Mouse (Mus musculus): ENCODE measurements around the gene Msl1. TPM values are rescaled to one million over a fixed set of nuclear protein-coding genes. Genes with fewer than 3 reads are reported as not detected.

Gene Msl1
- polyA plus RNA-seq, 1 experiment: 38.5 TPM

DNA sequence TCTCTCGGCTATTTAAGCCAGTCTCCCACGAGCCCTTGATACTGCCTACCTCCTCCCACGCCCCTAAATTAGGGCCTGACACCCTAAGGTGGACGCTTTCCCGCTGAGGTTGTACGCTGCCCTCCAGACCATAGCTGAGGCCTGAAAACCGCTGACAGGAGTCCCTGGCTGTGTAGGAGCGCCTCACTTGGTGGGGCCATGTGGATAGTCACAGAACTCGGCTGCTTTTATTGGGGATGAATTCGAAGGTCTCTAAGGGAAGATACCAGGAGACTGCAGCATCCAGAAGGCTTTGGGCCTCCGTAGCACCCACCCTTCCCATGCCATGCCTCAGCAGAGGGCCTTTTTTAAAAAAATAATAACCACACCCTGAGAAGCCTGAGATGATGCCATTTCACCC is 42.6 kb downstream of the Msl1 start:
- H3K27me3 ChIP-seq (ENCODE audit: control insufficient read depth, insufficient read depth, low read length): 0 out of 2 replicates have a peak, but pooled peaks cover 4% of the 10 kb centered on the region
- peak overlapping the region; percentile 99 for H3K4me3 ChIP-seq (ENCODE audit: low read depth, low read length)
- peaks cover 13% of the 10 kb centered on the region for H3K36me3 ChIP-seq (ENCODE audit: control insufficient read depth, insufficient read depth, low read length)
- TF ChIP-seq CTCF (IDR thresholded peaks at IDR 0.05; ENCODE audit: extremely low read depth, insufficient read length, insufficient replicate concordance, low read depth, low read length) (no peak), POLR2A (IDR thresholded peaks at IDR 0.05; ENCODE audit: low read depth, low read length) (no peak)
- H3K27ac ChIP-seq (ENCODE audit: insufficient read depth, low read depth, low read length): no peak overlapping the region
- WGBS: 75% methylated on average over 11 of the region's 11 CpGs
- H3K4me1 ChIP-seq (ENCODE audit: control insufficient read depth, insufficient read depth, insufficient read length, low read length): peaks cover 20% of the 10 kb centered on the region

DNA sequence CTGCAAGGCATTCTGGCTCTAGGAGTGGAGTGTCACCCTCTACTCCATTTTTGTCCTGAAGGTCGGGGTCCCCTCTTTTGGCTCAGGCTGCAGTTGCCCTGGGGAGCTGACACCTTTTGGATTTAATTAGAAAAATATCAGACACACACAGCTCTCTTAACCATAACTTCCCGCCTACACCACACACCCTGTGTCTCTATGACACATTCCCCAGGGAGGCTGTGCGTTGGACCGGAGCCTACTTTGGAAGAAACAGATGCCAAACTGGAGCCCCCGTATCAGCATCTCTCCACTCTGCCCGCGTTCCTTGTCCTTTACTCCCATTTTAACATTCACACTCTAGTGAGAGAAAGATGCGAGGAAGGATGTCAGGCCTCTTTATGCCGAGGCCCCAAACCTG is 43.2 kb downstream of the Msl1 start:
- Histone ChIP-seq H3K36me3 (ENCODE audit: control insufficient read depth, insufficient read depth, low read length) (peaks cover 7% of the 10 kb centered on the region; the same call in 1 of the 2 replicates), H3K27ac (ENCODE audit: insufficient read depth, low read depth, low read length) (no peak overlapping the region), H3K4me3 (ENCODE audit: low read depth, low read length) (no peak overlapping the region), H3K4me1 (ENCODE audit: control insufficient read depth, insufficient read depth, insufficient read length, low read length) (peaks cover 20% of the 10 kb centered on the region), H3K27me3 (ENCODE audit: control insufficient read depth, insufficient read depth, low read length) (0 out of 2 replicates have a peak, but pooled peaks cover 4% of the 10 kb centered on the region)
- 71% methylated on average over 9 of the region's 9 CpGs for WGBS
- TF ChIP-seq POLR2A (IDR thresholded peaks at IDR 0.05; ENCODE audit: low read depth, low read length) (no peak), CTCF (IDR thresholded peaks at IDR 0.05; ENCODE audit: extremely low read depth, insufficient read length, insufficient replicate concordance, low read depth, low read length) (no peak)

DNA sequence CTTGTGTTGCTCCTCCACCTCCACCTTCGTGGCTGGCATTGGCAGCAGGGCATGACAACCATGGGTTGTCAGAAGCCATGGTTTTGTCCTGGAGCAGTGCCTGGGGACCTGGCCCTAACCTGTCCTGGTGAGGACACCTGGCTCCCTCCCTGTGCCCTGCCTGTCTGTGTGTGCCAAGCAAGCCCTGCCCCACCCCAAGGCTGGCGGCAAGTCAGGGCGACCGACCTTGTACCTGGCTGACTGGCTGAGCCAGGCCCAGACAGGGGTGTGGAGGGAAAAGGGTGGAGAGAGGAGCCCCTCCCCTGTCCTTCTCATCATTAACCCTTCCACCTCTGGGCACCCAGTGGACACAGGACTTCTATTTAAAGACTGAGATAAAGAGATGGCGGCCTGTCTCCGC is 44.1 kb downstream of the Msl1 start:
- 0 out of 2 replicates have a peak, but pooled peaks cover 2% of the 10 kb centered on the region for H3K36me3 ChIP-seq (ENCODE audit: control insufficient read depth, insufficient read depth, low read length)
- peak overlapping the region; percentile 22 for H3K4me3 ChIP-seq (ENCODE audit: low read depth, low read length)
- H3K27me3 ChIP-seq (ENCODE audit: control insufficient read depth, insufficient read depth, low read length): 0 out of 2 replicates have a peak, but pooled peaks cover 4% of the 10 kb centered on the region
- peaks cover 20% of the 10 kb centered on the region for H3K4me1 ChIP-seq (ENCODE audit: control insufficient read depth, insufficient read depth, insufficient read length, low read length)
- H3K27ac ChIP-seq (ENCODE audit: insufficient read depth, low read depth, low read length): peak overlapping the region; percentile 43; the same call in 1 of the 2 replicates
- TF ChIP-seq CTCF (IDR thresholded peaks at IDR 0.05; ENCODE audit: extremely low read depth, insufficient read length, insufficient replicate concordance, low read depth, low read length) (no peak), POLR2A (IDR thresholded peaks at IDR 0.05; ENCODE audit: low read depth, low read length) (no peak; the same call in 1 of the 2 replicates)
- WGBS: 19% methylated on average over 6 of the region's 6 CpGs

DNA sequence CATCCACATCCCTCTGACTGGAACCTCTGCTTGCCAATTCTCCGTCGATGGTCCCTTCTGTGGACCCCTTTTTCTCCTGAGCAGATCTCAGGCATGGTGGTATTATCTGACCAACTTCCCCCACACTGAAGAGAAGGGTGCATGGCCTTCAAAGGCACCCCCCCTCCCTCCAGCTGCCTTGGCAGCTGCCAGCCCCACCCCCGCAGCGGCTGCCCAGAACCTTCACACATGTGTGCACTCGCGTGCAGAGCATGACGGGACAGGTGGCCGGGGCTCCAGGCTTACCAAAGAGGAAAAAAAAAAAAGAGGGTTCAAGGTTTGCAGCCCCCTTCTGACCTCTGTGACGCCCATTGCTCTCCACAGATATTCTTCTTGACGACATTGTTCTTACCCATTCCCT is 44.6 kb downstream of the Msl1 start:
- peaks cover 1% of the 10 kb centered on the region; the same call in 1 of the 2 replicates for H3K36me3 ChIP-seq (ENCODE audit: control insufficient read depth, insufficient read depth, low read length)
- H3K4me1 ChIP-seq (ENCODE audit: control insufficient read depth, insufficient read depth, insufficient read length, low read length): peaks cover 20% of the 10 kb centered on the region
- TF ChIP-seq POLR2A (IDR thresholded peaks at IDR 0.05; ENCODE audit: low read depth, low read length) (no peak), CTCF (IDR thresholded peaks at IDR 0.05; ENCODE audit: extremely low read depth, insufficient read length, insufficient replicate concordance, low read depth, low read length) (no peak)
- peak overlapping the region; percentile 22 for H3K4me3 ChIP-seq (ENCODE audit: low read depth, low read length)
- 21% methylated on average over 10 of the region's 10 CpGs for WGBS
- H3K27ac ChIP-seq (ENCODE audit: insufficient read depth, low read depth, low read length): no peak overlapping the region
- H3K27me3 ChIP-seq (ENCODE audit: control insufficient read depth, insufficient read depth, low read length): 0 out of 2 replicates have a peak, but pooled peaks cover 4% of the 10 kb centered on the region

DNA sequence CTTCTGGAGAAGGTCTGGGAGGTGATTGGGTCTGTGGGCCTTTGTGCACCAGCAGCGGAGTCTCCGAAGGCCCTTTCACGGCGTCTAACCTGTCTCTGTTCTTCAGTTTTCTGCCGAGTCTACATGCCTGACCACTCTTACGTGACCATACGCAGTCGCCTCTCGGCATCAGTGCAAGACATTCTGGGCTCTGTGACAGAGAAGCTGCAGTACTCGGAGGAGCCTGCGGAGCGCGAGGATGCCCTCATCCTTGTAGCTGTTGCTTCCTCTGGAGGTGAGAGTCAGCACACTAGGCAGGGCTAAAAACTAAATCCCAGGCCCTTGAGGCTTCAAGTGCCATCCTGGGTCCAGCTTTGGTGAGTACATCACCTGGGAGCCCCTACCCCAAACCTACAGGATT is 50.7 kb downstream of the Msl1 start:
- Histone ChIP-seq H3K27me3 (ENCODE audit: control insufficient read depth, insufficient read depth, low read length) (no peaks in the 10 kb centered on the region), H3K4me1 (ENCODE audit: control insufficient read depth, insufficient read depth, insufficient read length, low read length) (no peaks in the 10 kb centered on the region), H3K36me3 (ENCODE audit: control insufficient read depth, insufficient read depth, low read length) (peaks cover 7% of the 10 kb centered on the region; the same call in 1 of the 2 replicates), H3K27ac (ENCODE audit: insufficient read depth, low read depth, low read length) (no peak overlapping the region), H3K4me3 (ENCODE audit: low read depth, low read length) (no peak overlapping the region)
- TF ChIP-seq CTCF (IDR thresholded peaks at IDR 0.05; ENCODE audit: extremely low read depth, insufficient read length, insufficient replicate concordance, low read depth, low read length) (no peak), POLR2A (IDR thresholded peaks at IDR 0.05; ENCODE audit: low read depth, low read length) (no peak)
- WGBS: 83% methylated on average over 13 of the region's 13 CpGs

DNA sequence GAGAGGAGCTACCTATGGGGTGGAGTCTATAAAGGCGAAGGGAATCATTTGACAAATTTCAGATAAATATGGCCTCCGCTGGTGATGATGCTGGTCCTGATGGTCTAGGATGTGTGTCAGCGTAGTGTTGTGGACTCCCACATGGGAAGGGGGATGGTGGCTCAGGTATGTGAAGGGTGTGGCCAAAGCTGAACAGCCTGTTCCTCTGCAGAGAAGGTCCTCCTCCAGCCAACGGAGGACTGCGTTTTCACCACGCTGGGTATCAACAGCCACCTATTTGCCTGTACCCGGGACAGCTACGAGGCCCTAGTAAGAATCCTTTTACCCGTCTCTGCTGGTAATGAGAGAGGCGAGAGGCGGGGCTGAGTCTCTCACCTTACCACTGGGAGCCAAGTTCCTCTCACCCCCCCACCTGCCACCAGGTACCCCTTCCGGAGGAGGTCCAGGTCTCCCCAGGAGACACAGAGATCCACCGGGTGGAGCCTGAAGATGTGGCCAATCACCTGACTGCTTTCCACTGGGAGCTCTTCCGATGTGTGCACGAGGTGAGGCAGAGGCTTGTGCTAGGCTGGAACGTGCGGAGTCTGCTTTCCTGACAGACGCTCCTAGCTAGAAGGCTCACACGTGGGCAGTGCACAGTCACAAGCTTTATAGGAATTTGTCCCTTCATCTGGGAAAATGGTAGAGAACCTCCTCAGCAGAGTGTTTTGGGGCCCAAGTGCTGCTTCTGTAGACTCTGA is 51.7 kb downstream of the Msl1 start:
- H3K27me3 ChIP-seq (ENCODE audit: control insufficient read depth, insufficient read depth, low read length): no peaks in the 10 kb centered on the region
- TF ChIP-seq CTCF (IDR thresholded peaks at IDR 0.05; ENCODE audit: extremely low read depth, insufficient read length, insufficient replicate concordance, low read depth, low read length) (no peak), POLR2A (IDR thresholded peaks at IDR 0.05; ENCODE audit: low read depth, low read length) (no peak)
- 86% methylated on average over 19 of the region's 19 CpGs for WGBS

DNA sequence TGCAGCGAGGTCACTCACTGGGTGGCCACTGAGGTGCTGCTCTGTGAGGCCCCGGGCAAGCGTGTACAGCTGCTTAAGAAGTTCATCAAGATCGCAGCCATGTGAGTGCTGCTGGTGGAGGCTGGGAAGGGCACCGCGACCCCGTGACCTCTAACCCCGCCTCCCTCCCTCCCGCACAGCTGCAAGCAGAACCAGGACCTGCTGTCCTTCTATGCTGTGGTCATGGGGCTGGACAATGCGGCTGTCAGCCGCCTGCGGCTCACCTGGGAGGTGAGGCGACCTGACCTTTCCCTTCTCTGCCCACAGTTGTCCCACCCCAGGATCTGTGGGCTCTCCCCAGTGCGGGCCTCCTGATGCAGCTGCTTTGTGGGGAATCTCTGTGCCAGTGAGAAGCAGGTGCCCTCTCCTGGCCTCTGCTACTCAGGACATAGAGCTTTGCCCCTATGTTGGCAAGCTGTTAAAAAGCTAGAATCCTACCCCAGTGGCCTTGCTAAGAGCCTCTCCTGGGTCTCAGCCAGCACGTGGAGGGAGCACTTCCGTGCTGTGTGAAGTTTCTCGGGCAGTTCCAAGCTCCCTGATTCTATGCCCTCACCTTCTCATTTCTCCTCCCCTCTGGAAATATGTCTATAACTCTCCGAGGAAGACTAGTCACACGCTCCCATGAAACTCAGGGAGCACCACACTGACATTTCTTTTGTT is 54.0 kb downstream of the Msl1 start:
- no peaks in the 10 kb centered on the region for H3K27me3 ChIP-seq (ENCODE audit: control insufficient read depth, insufficient read depth, low read length)
- H3K4me1 ChIP-seq (ENCODE audit: control insufficient read depth, insufficient read depth, insufficient read length, low read length): no peaks in the 10 kb centered on the region
- peaks cover 10% of the 10 kb centered on the region for H3K36me3 ChIP-seq (ENCODE audit: control insufficient read depth, insufficient read depth, low read length)
- WGBS: 59% methylated on average over 19 of the region's 19 CpGs
- TF ChIP-seq POLR2A (IDR thresholded peaks at IDR 0.05; ENCODE audit: low read depth, low read length) (no peak), CTCF (IDR thresholded peaks at IDR 0.05; ENCODE audit: extremely low read depth, insufficient read length, insufficient replicate concordance, low read depth, low read length) (no peak)
- H3K27ac ChIP-seq (ENCODE audit: insufficient read depth, low read depth, low read length): no peak overlapping the region
- H3K4me3 ChIP-seq (ENCODE audit: low read depth, low read length): no peak overlapping the region

More for the DNA sequence above, 51.7 kb downstream of the Msl1 start:
- H3K27ac ChIP-seq (ENCODE audit: insufficient read depth, low read depth, low read length): no peak overlapping the region
- H3K4me1 ChIP-seq (ENCODE audit: control insufficient read depth, insufficient read depth, insufficient read length, low read length): no peaks in the 10 kb centered on the region
- no peak overlapping the region for H3K4me3 ChIP-seq (ENCODE audit: low read depth, low read length)
- peaks cover 10% of the 10 kb centered on the region for H3K36me3 ChIP-seq (ENCODE audit: control insufficient read depth, insufficient read depth, low read length)
